Mouse (Mus musculus) spleen, adult 2 months (tissue): ENCODE data around the gene Upk1a.

Source experiments
- CTCF ChIP-seq: fragments of 200-500 bp; IDR thresholded peaks from 2 replicates; pipeline ENCODE4 v1.5.1; 2011; ENCODE audit warnings: mild to moderate bottlenecking, inconsistent platforms; ENCODE audit not compliant: insufficient read depth, insufficient read length, insufficient replicate concordance; ENCODE audit errors: extremely low read depth
- POLR2A ChIP-seq: fragments of 200-500 bp; IDR thresholded peaks from 2 replicates; pipeline ENCODE4 v1.6.1; 2011; ENCODE audit warnings: low read depth, low read length, inconsistent platforms

- TF ChIP-seq CTCF (no peak), POLR2A (no peak; the same call in 1 of the 2 replicates)
These were observed 48.8 kb downstream of the Upk1a start for GRCm38 (mm10) chr7:30563906-30564280.
